Mouse (Mus musculus): Measurements from ENCODE around the gene Zfp644.

- TF ChIP-seq CTCF (IDR thresholded peaks at IDR 0.05; ENCODE audit: control insufficient read depth, insufficient read depth, insufficient replicate concordance, low read depth, low read length) (no peak), POLR2A (IDR thresholded peaks at IDR 0.05; ENCODE audit: control insufficient read depth, low read depth, low read length) (no peak)
These were observed 17.4 kb downstream of the Zfp644 start for GRCm38 (mm10) chr5:106679659-106680058.

Measured in testis, adult 2 months (tissue).